Mouse (Mus musculus) megakaryocyte, embryonic 14.5 days (primary cell): ENCODE results near the gene Fpgs. TPM values are rescaled to one million over a fixed set of nuclear protein-coding genes. Genes with fewer than 3 reads are reported as not detected.

Experiments used
- H3K27me3 ChIP-seq: replicated peaks from 2 replicates; pipeline ENCODE3; 2012; ENCODE audit warnings: inconsistent platforms
- H3K36me3 ChIP-seq: replicated peaks from 2 replicates; pipeline ENCODE3; 2012; ENCODE audit warnings: low read length, inconsistent platforms, mixed read lengths
- H3K4me1 ChIP-seq: 2 replicates; pipeline ENCODE4 v1.6.1; 2012; ENCODE audit warnings: inconsistent platforms
- H3K4me3 ChIP-seq: replicated peaks from 2 replicates; pipeline ENCODE3; 2012; ENCODE audit warnings: moderate library complexity, mild to moderate bottlenecking, inconsistent platforms
- H3K9me3 ChIP-seq: 2 replicates; pipeline ENCODE4 v1.6.1; 2012; ENCODE audit warnings: inconsistent platforms
- FLI1 ChIP-seq: IDR thresholded peaks from 2 replicates; pipeline ENCODE4 v1.6.1; 2012; ENCODE audit warnings: low read length, inconsistent platforms, mixed read lengths
- GATA1 ChIP-seq: IDR thresholded peaks from 3 replicates; pipeline ENCODE4 v1.6.1; 2012; ENCODE audit warnings: mixed read lengths, low read length, inconsistent platforms, borderline replicate concordance
- polyA plus RNA-seq: library from polyadenylated mRNA; stranded (reverse); fragments of >175 nt; gene quantifications from 2 replicates; pipeline ENCODE4 v1.2.3, GENCODE M21; 2012; ENCODE audit warnings: low replicate concordance; ENCODE audit not compliant: insufficient read depth

Fpgs gene
- polyA plus RNA-seq, 1 experiment: 39.7 TPM

GRCm38 (mm10) chr2:32642813-32643212, 61.1 kb downstream of the Fpgs start:
- peaks cover 94% of the 10 kb centered on the region for H3K4me1 ChIP-seq
- no peaks in the 10 kb centered on the region for H3K36me3 ChIP-seq
- H3K27me3 ChIP-seq: no peaks in the 10 kb centered on the region
- H3K4me3 ChIP-seq: no peak overlapping the region
- TF ChIP-seq FLI1 (no peak), GATA1 (no peak)
- H3K9me3 ChIP-seq: no peaks in the 10 kb centered on the region

- Histone ChIP-seq H3K36me3 (no peaks in the 10 kb centered on the region), H3K4me3 (no peak overlapping the region), H3K4me1 (peaks cover 94% of the 10 kb centered on the region), H3K9me3 (no peaks in the 10 kb centered on the region), H3K27me3 (no peaks in the 10 kb centered on the region)
- TF ChIP-seq GATA1: no peak
- no peak for TF ChIP-seq FLI1
Measured at GRCm38 (mm10) chr2:32641810-32642209, 62.1 kb downstream of the Fpgs start.

- H3K4me3 ChIP-seq: peak overlapping the region; percentile 53
- no peaks in the 10 kb centered on the region for H3K9me3 ChIP-seq
- H3K4me1 ChIP-seq: peaks cover 91% of the 10 kb centered on the region
- no peaks in the 10 kb centered on the region for H3K27me3 ChIP-seq
- no peak for TF ChIP-seq GATA1
- no peak for TF ChIP-seq FLI1
- H3K36me3 ChIP-seq: no peaks in the 10 kb centered on the region
Measured at GRCm38 (mm10) chr2:32640550-32641051, 63.3 kb downstream of the Fpgs start.

- Histone ChIP-seq H3K4me1 (peaks cover 87% of the 10 kb centered on the region), H3K36me3 (peaks cover 6% of the 10 kb centered on the region), H3K4me3 (no peak overlapping the region), H3K27me3 (no peaks in the 10 kb centered on the region), H3K9me3 (no peaks in the 10 kb centered on the region)
- TF ChIP-seq FLI1 (no peak), GATA1 (no peak)
Measured at GRCm38 (mm10) chr2:32639632-32640031, 64.3 kb downstream of the Fpgs start.

GRCm38 (mm10) chr2:32637778-32638281, 66.1 kb downstream of the Fpgs start:
- TF ChIP-seq GATA1: no peak
- TF ChIP-seq FLI1: no peak

GRCm38 (mm10) chr2:32636617-32637016, 67.3 kb downstream of the Fpgs start:
- no peaks in the 10 kb centered on the region for H3K27me3 ChIP-seq
- TF ChIP-seq GATA1 (no peak), FLI1 (no peak)
- peaks cover 87% of the 10 kb centered on the region for H3K4me1 ChIP-seq
- no peak overlapping the region for H3K4me3 ChIP-seq
- peaks cover 31% of the 10 kb centered on the region for H3K36me3 ChIP-seq
- no peaks in the 10 kb centered on the region for H3K9me3 ChIP-seq

More at GRCm38 (mm10) chr2:32637778-32638281, 66.1 kb downstream of the Fpgs start:
- Histone ChIP-seq H3K4me1 (peaks cover 87% of the 10 kb centered on the region), H3K4me3 (peak overlapping the region; percentile 85), H3K9me3 (no peaks in the 10 kb centered on the region), H3K36me3 (peaks cover 22% of the 10 kb centered on the region), H3K27me3 (no peaks in the 10 kb centered on the region)

- H3K36me3 ChIP-seq: peaks cover 42% of the 10 kb centered on the region
- no peak overlapping the region for H3K4me3 ChIP-seq
- TF ChIP-seq FLI1: no peak
- TF ChIP-seq GATA1: no peak
- H3K9me3 ChIP-seq: no peaks in the 10 kb centered on the region
- H3K4me1 ChIP-seq: peaks cover 92% of the 10 kb centered on the region
- H3K27me3 ChIP-seq: peaks cover 2% of the 10 kb centered on the region
Measured at GRCm38 (mm10) chr2:32634277-32635105, 69.5 kb downstream of the Fpgs start.

GRCm38 (mm10) chr2:32633660-32634059, 70.3 kb downstream of the Fpgs start:
- Histone ChIP-seq H3K4me1 (peaks cover 92% of the 10 kb centered on the region), H3K4me3 (no peak overlapping the region), H3K27me3 (peaks cover 2% of the 10 kb centered on the region), H3K9me3 (no peaks in the 10 kb centered on the region), H3K36me3 (peaks cover 42% of the 10 kb centered on the region)
- no peak for TF ChIP-seq GATA1

Other genes with a start within 250 kb of the Fpgs start
- 0.64 and 1.8 TPM in 2 replicates for gene Fam102a, start 168.8 kb downstream of the Fpgs start, polyA plus RNA-seq
- gene Dpm2, start 133.3 kb downstream of the Fpgs start, polyA plus RNA-seq: 2.8 and 10.0 TPM in 2 replicates
- gene Pip5kl1, start 129.3 kb downstream of the Fpgs start, polyA plus RNA-seq: not detected in 2 replicates
- not detected in 2 replicates for gene 9430097D07Rik, start 128.5 kb downstream of the Fpgs start, polyA plus RNA-seq
- gene St6galnac4, start 117.0 kb downstream of the Fpgs start, polyA plus RNA-seq: 16.3 and 18.9 TPM in 2 replicates
- 36.4 and 40.9 TPM in 2 replicates for gene St6galnac6, start 104.4 kb downstream of the Fpgs start, polyA plus RNA-seq
- gene Ak1, start 82.4 kb downstream of the Fpgs start, polyA plus RNA-seq: 11.0 and 12.2 TPM in 2 replicates
- gene Eng, start 57.5 kb downstream of the Fpgs start, polyA plus RNA-seq: 90.6 and 227 TPM in 2 replicates
- 148 and 403 TPM in 2 replicates for gene Cdk9, start 8.9 kb upstream of the Fpgs start, polyA plus RNA-seq
- gene Sh2d3c, start 16.9 kb upstream of the Fpgs start, polyA plus RNA-seq: 13.4 and 21.1 TPM in 2 replicates
- gene 6330409D20Rik, start 36.9 kb upstream of the Fpgs start, polyA plus RNA-seq: 3.0 TPM in 1 of 2 replicates, not detected in the other
- 30.1 and 93.0 TPM in 2 replicates for gene Tor2a, start 53.1 kb upstream of the Fpgs start, polyA plus RNA-seq
- gene Ttc16, start 71.5 kb upstream of the Fpgs start, polyA plus RNA-seq: 0.03 and 1.9 TPM in 2 replicates
- gene Ptrh1, start 71.6 kb upstream of the Fpgs start, polyA plus RNA-seq: 2.6 TPM in 1 of 2 replicates, not detected in the other
- not detected in 2 replicates for gene Cfap157, start 80.3 kb upstream of the Fpgs start, polyA plus RNA-seq
- gene Stxbp1, start 143.1 kb upstream of the Fpgs start, polyA plus RNA-seq: 1.6 TPM in 1 of 2 replicates, not detected in the other
- gene Fam129b, start 172.0 kb upstream of the Fpgs start, polyA plus RNA-seq: 19.5 and 38.4 TPM in 2 replicates